Mouse (Mus musculus) retina, embryonic 14.5 days (tissue): ENCODE measurements around the gene 6820408C15Rik.
"Not testable (repeated sequence)": the region's sequence is repeated elsewhere in the genome, so short reads cannot be mapped to it uniquely, and the experiment has no call there.

Experiments
- DNase-seq: peaks from one replicate; pipeline ENCODE4 v3.0.0-alpha.2; 2015; ENCODE audit warnings: low spot score

Gene 6820408C15Rik

GRCm38 (mm10) chr2:152411471-152411870 is 3.9 kb upstream of the 6820408C15Rik start:
- no peak for DNase-seq

- DNase-seq, result no peak
Measured at GRCm38 (mm10) chr2:152412526-152413157, 2.7 kb upstream of the 6820408C15Rik start.

GRCm38 (mm10) chr2:152413158-152413764 is 2.1 kb upstream of the 6820408C15Rik start:
- DNase-seq, result no peak

GRCm38 (mm10) chr2:152413765-152414584 is 1.4 kb upstream of the 6820408C15Rik start:
- peak; percentile 54 for DNase-seq

GRCm38 (mm10) chr2:152414591-152415165 is 709 bp upstream of the 6820408C15Rik start, which contains the start of gene Zcchc3:
TSS of gene Zcchc3 (minus strand) at chr2:152415027.
- peak; percentile 90 for DNase-seq

- no peak for DNase-seq
Measured at GRCm38 (mm10) chr2:152415786-152416185, 399 bp downstream of the 6820408C15Rik start.

- DNase-seq, result peak; percentile 35
Measured at GRCm38 (mm10) chr2:152427493-152427892, 12.1 kb downstream of the 6820408C15Rik start.

- DNase-seq, result not testable (repeated sequence)
Measured at GRCm38 (mm10) chr2:152428481-152428880, 13.1 kb downstream of the 6820408C15Rik start.

GRCm38 (mm10) chr2:152436405-152436901 is 21.1 kb downstream of the 6820408C15Rik start:
- DNase-seq, result no peak

GRCm38 (mm10) chr2:152436983-152437860 is 21.8 kb downstream of the 6820408C15Rik start:
- peak; percentile 95 for DNase-seq

- no peak for DNase-seq
Measured at GRCm38 (mm10) chr2:152438963-152439362, 23.6 kb downstream of the 6820408C15Rik start.

- no peak for DNase-seq
Measured at GRCm38 (mm10) chr2:152439833-152440232, 24.4 kb downstream of the 6820408C15Rik start.

- DNase-seq, result no peak
Measured at GRCm38 (mm10) chr2:152442322-152442721, 26.9 kb downstream of the 6820408C15Rik start.

GRCm38 (mm10) chr2:152443281-152443680 is 27.9 kb downstream of the 6820408C15Rik start:
- DNase-seq, result no peak

- no peak for DNase-seq
Measured at GRCm38 (mm10) chr2:152446642-152447041, 31.3 kb downstream of the 6820408C15Rik start.

GRCm38 (mm10) chr2:152447461-152447860 is 32.1 kb downstream of the 6820408C15Rik start:
- no peak for DNase-seq

- peak; percentile 77 for DNase-seq
Measured at GRCm38 (mm10) chr2:152450241-152450640, 34.9 kb downstream of the 6820408C15Rik start.

- DNase-seq, result no peak
Measured at GRCm38 (mm10) chr2:152452101-152452781, 36.9 kb downstream of the 6820408C15Rik start.

- DNase-seq, result no peak
Measured at GRCm38 (mm10) chr2:152459241-152459640, 43.9 kb downstream of the 6820408C15Rik start.

GRCm38 (mm10) chr2:152464570-152465150 is 49.3 kb downstream of the 6820408C15Rik start, which contains the start of gene Defb23:
TSS of gene Defb23 (minus strand) at chr2:152464620.
- DNase-seq, result no peak
